In genomic region chr14:61880514-61881259, GRCm38 (mm10) we compare ENCODE assay signal across 13 mouse cellular contexts.
DNase-seq lines count a peak whose midpoint lies in the region; ATAC-seq lines count a peak whose summit lies in the region.
"Had no signal": no experiment of that assay in that cellular context is flagged by ENCODE, and none has a peak within 500 bp of the region (broad histone marks: within the 10 kb centered on the region; RNA-seq: fewer than 3 reads in every experiment).

No protein-coding gene starts in this region.

- peaks cover 6% of the 10 kb centered on the region; the same call in 1 of the 2 replicates for H3K9me3 ChIP-seq in heart, embryonic 13.5 days
- H3K9me3 ChIP-seq in neural tube, embryonic 11.5 days (ENCODE audit: control insufficient read depth, low read length) = no peaks in the 10 kb centered on the region
- no peaks in the 10 kb centered on the region for H3K9me3 ChIP-seq in embryonic facial prominence, embryonic 15.5 days (replicated peaks)
- H3K9me3 ChIP-seq in forebrain, embryonic 13.5 days (replicated peaks) = no peaks in the 10 kb centered on the region
- H3K9me3 ChIP-seq: hindbrain, embryonic 13.5 days had no signal

- no peaks in the 10 kb centered on the region for H3K36me3 ChIP-seq in heart, embryonic 13.5 days
- H3K36me3 ChIP-seq in neural tube, embryonic 11.5 days (ENCODE audit: control insufficient read depth, insufficient read depth, low read length) = no peaks in the 10 kb centered on the region
- no peaks in the 10 kb centered on the region for H3K36me3 ChIP-seq in embryonic facial prominence, embryonic 15.5 days
- H3K36me3 ChIP-seq in forebrain, embryonic 13.5 days (ENCODE audit: poor library complexity, severe bottlenecking) = no peaks in the 10 kb centered on the region
- H3K36me3 ChIP-seq: hindbrain, embryonic 13.5 days had no signal

- peak overlapping the region; percentile 56 for H3K27ac ChIP-seq in heart, embryonic 13.5 days (replicated peaks)
- no peak overlapping the region for H3K27ac ChIP-seq in neural tube, embryonic 11.5 days (ENCODE audit: low read depth, low read length)
- H3K27ac ChIP-seq in embryonic facial prominence, embryonic 15.5 days (replicated peaks) = peak overlapping the region; percentile 28; the same call in 1 of the 2 replicates
- no peak overlapping the region for H3K27ac ChIP-seq in forebrain, embryonic 13.5 days
- H3K27ac ChIP-seq: hindbrain, embryonic 13.5 days had no signal

- H3K27me3 ChIP-seq in heart, embryonic 13.5 days (replicated peaks) = no peaks in the 10 kb centered on the region
- H3K27me3 ChIP-seq in neural tube, embryonic 11.5 days (ENCODE audit: control insufficient read depth, insufficient read depth, low read length) = no peaks in the 10 kb centered on the region
- no peaks in the 10 kb centered on the region for H3K27me3 ChIP-seq in embryonic facial prominence, embryonic 15.5 days
- no peaks in the 10 kb centered on the region for H3K27me3 ChIP-seq in forebrain, embryonic 13.5 days
- H3K27me3 ChIP-seq: hindbrain, embryonic 13.5 days had no signal

- H3K4me3 ChIP-seq in heart, embryonic 13.5 days = no peak overlapping the region
- no peak overlapping the region for H3K4me3 ChIP-seq in neural tube, embryonic 11.5 days (ENCODE audit: low read depth, low read length)
- H3K4me3 ChIP-seq in embryonic facial prominence, embryonic 15.5 days (replicated peaks) = no peak overlapping the region
- no peak overlapping the region for H3K4me3 ChIP-seq in forebrain, embryonic 13.5 days
- H3K4me3 ChIP-seq: hindbrain, embryonic 13.5 days had no signal

- no peak overlapping the region for H3K4me2 ChIP-seq in heart, embryonic 13.5 days
- H3K4me2 ChIP-seq in neural tube, embryonic 11.5 days (ENCODE audit: low read depth) = no peak overlapping the region
- H3K4me2 ChIP-seq in embryonic facial prominence, embryonic 15.5 days (replicated peaks) = no peak overlapping the region
- H3K4me2 ChIP-seq in forebrain, embryonic 13.5 days = no peak overlapping the region
- H3K4me2 ChIP-seq: hindbrain, embryonic 13.5 days; liver, embryonic 11.5 days had no signal

- H3K9ac ChIP-seq in heart, embryonic 13.5 days = no peak overlapping the region
- H3K9ac ChIP-seq in neural tube, embryonic 11.5 days (ENCODE audit: low read length) = no peak overlapping the region
- no peak overlapping the region for H3K9ac ChIP-seq in embryonic facial prominence, embryonic 15.5 days
- H3K9ac ChIP-seq in forebrain, embryonic 13.5 days = no peak overlapping the region
- H3K9ac ChIP-seq: hindbrain, embryonic 13.5 days had no signal

- DNase-seq in heart, postnatal 4 days = no peak
- DNase-seq in neural tube, embryonic 11.5 days (ENCODE audit: low spot score) = peak; percentile 23
- no peak for DNase-seq in neural tube, embryonic 10.5 days (ENCODE audit: extremely low spot score, low spot score)
- DNase-seq in layer of hippocampus, postnatal 25 days (ENCODE audit: extremely low spot score in 1 of 2, low spot score in 1 of 2) = no peak
- DNase-seq: cerebellum, postnatal 25 days; kidney, adult 8-10 months; lung, postnatal 36 days; right cerebral cortex, postnatal 25 days had no signal

- no peak for ATAC-seq in heart, embryonic 13.5 days (ENCODE audit: extremely low read depth, insufficient number of reproducible peaks, low FRiP score, low TSS enrichment)
- no peak for ATAC-seq in neural tube, embryonic 11.5 days (ENCODE audit: insufficient read depth, low FRiP score, low TSS enrichment)
- peak; percentile 7; the same call in 1 of the 2 replicates for ATAC-seq in embryonic facial prominence, embryonic 15.5 days (ENCODE audit: insufficient number of reproducible peaks, low FRiP score, low TSS enrichment, low read depth)
- ATAC-seq in forebrain, embryonic 13.5 days = no peak

- WGBS in heart, embryonic 13.5 days = 49% methylated on average over 9 of the region's 9 CpGs
- 68% methylated on average over 9 of the region's 9 CpGs for WGBS in neural tube, embryonic 11.5 days
- 29% methylated on average over 9 of the region's 9 CpGs for WGBS in embryonic facial prominence, embryonic 15.5 days
- WGBS in forebrain, embryonic 13.5 days = 69% methylated on average over 8 of the region's 9 CpGs

- H3K4me1 ChIP-seq in heart, embryonic 13.5 days = no peaks in the 10 kb centered on the region
- no peaks in the 10 kb centered on the region for H3K4me1 ChIP-seq in neural tube, embryonic 11.5 days (ENCODE audit: control insufficient read depth, insufficient read depth, low read length)
- peaks cover 8% of the 10 kb centered on the region for H3K4me1 ChIP-seq in embryonic facial prominence, embryonic 15.5 days
- H3K4me1 ChIP-seq in forebrain, embryonic 13.5 days = no peaks in the 10 kb centered on the region
- H3K4me1 ChIP-seq: hindbrain, embryonic 13.5 days had no signal

Comparison
In these comparisons a context has a peak if more than half of its experiments do, and no peak if none do; other contexts are left out.
1. H3K27ac ChIP-seq: peak in heart, embryonic 13.5 days (single experiment) and embryonic facial prominence, embryonic 15.5 days (single experiment); none in neural tube, embryonic 11.5 days (single experiment) and forebrain, embryonic 13.5 days (single experiment).